Mouse (Mus musculus): ENCODE results near the gene Zmynd15. TPM values are rescaled to one million over a fixed set of nuclear protein-coding genes. Genes with fewer than 3 reads are reported as not detected.
"Not testable (repeated sequence)": the region's sequence is repeated elsewhere in the genome, so short reads cannot be mapped to it uniquely, and the experiment has no call there.

Gene Zmynd15
- polyA plus RNA-seq, 1 experiment = 3.9 TPM

DNA sequence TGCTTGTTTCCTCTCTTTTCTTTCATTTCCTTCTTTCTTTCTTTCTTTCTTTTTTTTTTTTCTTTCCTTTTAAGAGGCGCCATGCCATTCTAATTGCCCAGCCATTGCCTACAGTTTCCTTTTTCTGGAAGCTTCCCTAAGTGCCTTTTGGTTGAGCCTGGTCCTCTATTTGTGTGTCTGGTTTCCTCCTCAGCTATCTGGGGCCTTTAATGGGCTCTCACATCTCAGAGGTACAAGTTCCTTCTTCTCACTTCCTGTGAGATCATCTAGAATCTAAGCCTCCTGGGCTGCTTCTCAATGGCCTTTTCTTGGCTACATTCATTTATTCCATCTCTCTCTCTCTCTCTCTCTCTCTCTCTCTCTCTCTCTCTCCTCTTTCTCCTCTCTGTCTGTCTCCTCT, 11.9 kb upstream of the Zmynd15 start:
- no peak for DNase-seq (ENCODE audit: low spot score)

DNA sequence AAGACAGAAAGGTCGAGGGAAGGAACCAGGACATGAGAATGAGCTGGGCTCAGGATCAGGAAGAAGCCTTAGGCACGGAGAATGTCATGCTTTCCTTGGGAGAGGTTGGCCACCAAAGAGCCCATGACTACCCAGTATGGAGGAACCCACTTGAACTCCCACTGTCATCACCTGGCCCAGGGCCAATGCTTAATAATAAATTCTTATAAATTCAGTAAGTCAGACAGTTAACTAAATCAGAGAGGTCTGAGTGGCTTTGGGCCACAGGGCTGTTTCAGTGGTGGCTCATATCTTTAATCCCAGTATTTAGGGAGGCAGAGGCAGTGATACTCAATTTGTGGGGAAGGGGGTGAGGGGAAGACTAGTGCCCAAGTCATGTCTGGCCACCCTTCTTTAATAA, 8.3 kb upstream of the Zmynd15 start:
- no peak for DNase-seq (ENCODE audit: low spot score)

- peak; percentile 95 for DNase-seq (ENCODE audit: low spot score)
Measured at GRCm38 (mm10) chr11:70451797-70452498, 7.3 kb upstream of the Zmynd15 start, which contains the start of gene Med11. Med11 (plus strand) TSS chr11:70451919.

GRCm38 (mm10) chr11:70453261-70454044, 5.8 kb upstream of the Zmynd15 start:
- no peak for DNase-seq (ENCODE audit: low spot score)

DNA sequence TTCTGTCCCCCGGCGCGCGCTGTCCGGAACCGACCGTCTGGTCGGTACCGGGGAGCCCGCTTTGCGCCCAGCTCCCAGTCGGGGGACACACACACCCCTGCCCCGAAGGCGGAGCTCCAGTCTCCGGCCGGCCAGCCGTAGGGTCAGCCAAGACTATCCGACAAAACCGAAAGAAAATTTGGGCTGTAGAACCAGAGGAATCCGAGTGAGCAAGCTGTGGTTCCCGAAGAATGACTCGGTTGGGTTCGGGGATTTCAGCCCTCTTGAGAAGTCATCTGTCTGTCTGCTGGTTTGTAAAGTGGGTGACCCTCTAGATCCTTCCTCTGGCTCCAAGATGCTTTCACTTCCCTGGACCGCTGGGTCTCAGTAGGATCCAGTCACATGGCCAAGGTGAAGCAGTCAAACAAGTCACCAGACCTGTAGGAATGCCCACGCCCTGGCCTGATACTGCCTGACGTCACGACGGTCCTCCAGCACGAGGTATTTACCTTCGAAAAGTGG, 418 bp downstream of the Zmynd15 start, which contains the start of gene Cxcl16:
Gene Cxcl16, minus strand, starts transcription at position 384 of the 501 bp plus-strand sequence.
- DNase-seq (ENCODE audit: low spot score) = peak; percentile 41

DNA sequence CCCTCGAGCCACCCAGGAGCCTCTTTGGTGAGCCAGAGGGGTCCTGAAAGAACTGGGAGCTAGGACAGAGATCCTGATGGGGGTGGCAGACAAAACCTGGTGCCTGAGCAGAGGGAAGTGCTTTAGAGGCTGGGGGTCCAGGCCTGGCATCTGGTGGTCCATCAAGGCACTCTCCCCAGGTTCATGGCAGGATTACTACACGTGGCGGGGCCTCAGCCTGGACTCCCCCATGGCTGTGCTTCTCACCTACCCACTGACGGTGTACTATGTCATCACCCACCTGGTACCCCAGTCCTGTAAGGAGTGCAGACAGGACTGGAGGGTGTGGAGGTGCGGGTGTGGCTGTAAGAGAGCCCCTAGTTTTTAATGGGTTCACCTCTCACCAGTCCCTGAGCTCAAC, 4.7 kb downstream of the Zmynd15 start:
- DNase-seq (ENCODE audit: low spot score) = no peak

DNA sequence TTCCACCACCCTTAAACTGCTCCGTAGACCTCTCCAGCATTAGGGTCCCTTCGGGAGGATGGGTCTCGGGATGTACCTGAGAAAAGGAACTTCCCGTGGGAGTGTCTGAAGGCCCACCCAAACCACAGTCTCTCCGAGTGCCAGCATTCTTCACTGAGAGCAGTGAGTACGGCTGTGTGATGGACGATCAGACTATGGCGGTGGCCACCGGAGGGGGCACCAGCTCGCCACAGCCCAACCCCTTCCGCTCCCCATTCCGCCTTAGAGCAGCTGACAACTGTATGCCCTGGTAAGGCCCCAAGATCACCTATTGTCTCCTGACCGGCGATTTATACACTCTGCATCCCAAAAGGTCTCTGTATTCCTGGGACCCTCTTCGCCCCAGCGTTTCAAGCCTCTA, 6.0 kb downstream of the Zmynd15 start:
- DNase-seq (ENCODE audit: low spot score) = no peak

DNA sequence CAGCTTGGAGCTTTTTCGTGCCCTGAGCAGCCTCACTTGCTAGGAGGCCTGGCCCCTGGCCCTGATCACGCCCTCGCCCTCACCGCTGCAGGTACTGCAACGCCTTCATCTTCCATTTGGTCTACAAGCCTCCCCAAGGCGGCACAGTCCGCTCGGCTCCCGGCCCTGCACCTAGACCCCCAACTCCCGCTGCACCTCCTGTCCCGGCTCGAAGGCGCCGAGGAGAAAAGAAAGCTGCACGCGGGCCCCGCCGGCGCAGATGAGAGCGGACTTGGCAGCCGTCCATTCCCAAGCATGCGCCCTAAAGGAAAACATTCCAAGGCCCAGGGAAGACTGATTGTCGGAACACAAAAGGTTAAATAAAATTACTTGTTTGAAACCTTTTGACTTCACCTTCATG, 6.6 kb downstream of the Zmynd15 start:
- no peak for DNase-seq (ENCODE audit: low spot score)

GRCm38 (mm10) chr11:70467902-70468619, 8.8 kb downstream of the Zmynd15 start:
- no peak for DNase-seq (ENCODE audit: low spot score)

GRCm38 (mm10) chr11:70469764-70470163, 10.5 kb downstream of the Zmynd15 start:
- DNase-seq (ENCODE audit: low spot score) = no peak

DNA sequence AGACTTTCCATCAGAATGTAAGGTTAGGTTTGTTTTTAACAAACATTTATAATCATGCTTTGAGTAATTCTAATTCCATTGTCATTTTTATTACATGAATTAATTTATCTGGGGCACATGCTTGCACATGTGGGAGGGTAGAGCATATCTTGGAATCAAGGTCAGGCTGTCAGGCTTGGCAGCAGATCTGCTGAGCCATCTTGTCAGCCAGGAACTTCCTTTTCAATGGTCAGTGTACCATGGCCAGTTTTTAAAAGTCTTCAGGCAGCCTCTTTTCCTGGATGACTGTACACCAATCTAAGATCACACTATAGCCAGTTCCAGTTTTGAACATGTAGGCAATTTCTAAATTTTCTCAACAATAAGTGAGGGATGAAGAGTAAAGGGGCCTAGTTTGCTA, 13.5 kb downstream of the Zmynd15 start:
- no peak for DNase-seq (ENCODE audit: low spot score)

DNA sequence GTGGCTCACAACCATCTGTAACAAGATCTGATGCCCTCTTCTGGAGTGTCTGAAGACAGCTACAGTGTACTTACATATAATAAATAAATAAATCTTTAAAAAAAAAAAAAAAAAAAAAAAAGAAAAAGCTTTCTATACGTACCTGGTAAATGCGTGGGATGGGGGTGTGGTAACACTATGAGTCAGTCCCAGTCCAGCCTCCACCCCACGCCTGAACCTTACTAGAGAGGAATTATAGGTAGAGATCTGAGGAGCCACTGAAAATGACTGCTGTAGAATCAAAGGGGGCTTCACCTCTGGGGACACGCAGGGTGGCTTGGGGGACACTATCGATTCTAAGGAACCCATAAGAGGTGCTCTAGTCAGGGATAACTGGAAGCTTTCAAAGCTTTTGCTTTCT, 14.1 kb downstream of the Zmynd15 start:
- DNase-seq (ENCODE audit: low spot score) = not testable (repeated sequence)

DNA sequence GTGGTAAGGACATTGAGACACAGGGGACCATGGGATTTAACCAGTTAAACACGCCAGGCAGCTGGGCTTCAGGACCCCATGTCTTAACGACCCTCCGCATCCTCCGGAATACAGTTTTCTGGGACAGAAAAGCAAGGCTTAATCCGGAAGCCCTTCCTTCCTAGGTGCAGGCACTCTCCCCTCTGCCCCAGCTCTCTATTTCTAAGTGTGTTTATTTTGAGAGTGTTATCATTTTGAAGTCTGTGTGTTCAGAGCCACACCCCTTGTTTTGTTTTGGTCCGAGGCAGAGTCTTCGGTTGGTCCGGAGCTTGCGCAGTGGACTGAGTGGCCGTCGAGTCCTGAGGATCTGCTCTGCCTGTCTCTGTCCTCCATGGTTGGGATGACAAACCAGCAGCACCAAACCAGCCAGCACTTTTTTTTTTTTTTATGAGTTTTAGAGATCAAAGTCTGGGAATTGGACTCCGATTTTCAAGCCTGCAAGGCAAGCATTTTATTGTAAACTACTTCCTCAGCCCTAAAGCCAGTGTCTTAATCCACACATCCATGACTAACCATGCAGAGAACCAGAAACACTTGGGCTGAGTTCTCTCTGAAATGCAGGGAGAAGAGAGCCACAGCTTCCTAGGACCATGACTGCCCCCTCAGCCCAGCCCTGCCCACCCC, 15.8 kb downstream of the Zmynd15 start:
- DNase-seq (ENCODE audit: low spot score) = no peak

- DNase-seq (ENCODE audit: low spot score) = no peak
Measured at GRCm38 (mm10) chr11:70485498-70485897, 26.3 kb downstream of the Zmynd15 start.

DNA sequence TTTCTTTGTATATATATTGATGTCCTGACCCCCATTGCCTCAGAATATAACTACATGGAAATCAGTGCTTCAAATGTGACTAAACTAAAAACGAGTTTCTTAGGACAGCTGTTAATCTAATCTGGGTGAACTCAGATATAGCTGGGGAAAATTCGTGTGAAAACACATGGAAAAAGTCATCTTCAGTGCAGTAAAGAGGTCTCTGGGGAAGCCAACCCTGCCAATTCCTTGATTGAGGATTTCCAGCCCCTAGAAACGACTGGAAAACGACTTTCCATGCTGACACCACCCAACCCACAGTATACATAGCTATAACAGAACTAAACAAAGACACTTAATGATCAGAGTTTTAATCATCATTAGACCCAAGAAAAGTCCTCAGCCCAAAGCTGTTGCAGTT, 28.6 kb downstream of the Zmynd15 start:
- DNase-seq (ENCODE audit: low spot score) = no peak

DNA sequence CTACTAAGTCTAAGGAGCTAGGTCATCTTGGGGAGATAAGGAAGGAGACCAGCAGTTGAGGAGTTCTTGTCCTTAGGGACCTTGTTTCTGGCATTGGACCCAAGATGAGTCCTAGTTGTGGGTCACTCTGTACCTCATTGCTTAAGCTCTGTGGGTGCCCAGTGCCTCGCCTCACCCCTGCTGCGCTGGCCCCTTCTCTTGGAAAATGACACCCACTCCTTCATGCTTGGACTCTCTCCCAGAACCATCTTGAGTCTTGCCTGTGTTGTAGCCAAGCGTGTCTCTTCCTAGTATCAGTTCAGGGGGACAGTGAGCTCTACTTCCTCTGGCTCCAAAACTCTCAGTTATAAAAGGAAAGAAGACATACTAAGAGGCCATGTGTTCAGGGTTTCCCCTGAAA, 29.9 kb downstream of the Zmynd15 start:
- no peak for DNase-seq (ENCODE audit: low spot score)

DNA sequence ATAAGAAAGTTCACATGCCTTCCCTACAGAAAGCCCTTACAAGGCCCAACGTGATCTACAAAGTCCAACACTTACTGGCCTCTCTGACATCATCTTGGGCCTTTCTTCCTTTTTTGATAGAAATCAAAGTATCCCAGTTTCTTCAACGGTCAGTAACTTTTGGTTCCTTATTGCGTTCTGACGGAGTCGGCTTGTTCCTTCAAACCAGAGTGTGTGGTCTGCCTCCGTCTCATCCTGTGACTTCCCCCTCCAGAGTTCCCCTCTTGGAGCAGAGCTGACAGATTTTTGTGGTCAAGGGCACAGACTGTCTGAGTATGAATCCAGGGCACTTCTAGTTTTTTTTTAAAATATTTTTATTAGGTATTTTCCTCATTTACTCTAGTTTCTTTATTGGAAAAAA, 30.5 kb downstream of the Zmynd15 start:
- no peak for DNase-seq (ENCODE audit: low spot score)

- DNase-seq (ENCODE audit: low spot score) = no peak
Measured at GRCm38 (mm10) chr11:70499566-70500475, 40.6 kb downstream of the Zmynd15 start.

GRCm38 (mm10) chr11:70500476-70500812, 41.2 kb downstream of the Zmynd15 start:
- DNase-seq (ENCODE audit: low spot score) = no peak

DNA sequence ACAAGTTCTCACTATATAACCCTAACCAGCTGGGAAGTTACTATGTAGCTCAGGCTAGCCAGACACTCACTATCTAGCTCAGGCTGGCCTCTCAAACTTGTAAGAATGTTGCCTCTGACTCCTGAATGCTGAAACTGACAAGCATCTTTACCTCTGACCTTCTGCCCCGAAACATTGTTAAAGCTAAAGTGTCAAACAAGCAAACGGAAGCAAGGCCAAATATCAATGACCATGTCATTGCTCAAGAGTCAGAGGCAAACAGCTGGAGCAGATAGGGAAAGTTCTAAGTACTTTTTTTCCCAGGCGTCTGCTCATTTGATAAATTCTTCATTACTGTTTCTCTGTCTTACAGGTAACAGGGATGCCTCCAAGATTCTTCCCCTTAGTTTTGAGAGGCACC, 42.8 kb downstream of the Zmynd15 start:
- no peak for DNase-seq (ENCODE audit: low spot score)

DNA sequence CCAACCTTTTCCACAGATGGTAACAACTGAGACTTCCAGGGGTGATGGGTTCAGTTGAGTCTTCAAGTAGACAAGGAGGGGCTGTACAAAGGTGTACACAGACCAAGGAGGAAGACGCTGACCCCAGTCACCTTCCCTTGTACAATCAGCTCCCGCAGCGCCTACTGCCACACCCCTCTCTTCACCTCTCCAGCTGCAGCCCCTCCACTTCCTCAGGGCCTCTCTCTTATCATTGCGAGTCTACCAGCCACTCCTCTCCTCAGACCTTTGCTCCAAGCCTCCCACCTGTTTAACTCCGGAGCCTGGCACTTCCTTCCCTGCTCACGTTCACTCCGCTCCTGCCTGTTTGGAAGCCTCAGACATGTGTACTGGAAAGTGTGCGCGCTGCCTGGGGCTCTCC, 45.7 kb downstream of the Zmynd15 start, which contains the start of gene Tm4sf5:
Gene Tm4sf5, plus strand, starts transcription at position 275 of the 400 bp plus-strand sequence.
- no peak for DNase-seq (ENCODE audit: low spot score)

All from urinary bladder, adult 2 months (tissue).